Mouse (Mus musculus) heart, postnatal 10 days (tissue): Measurements from ENCODE around the gene Cmtm2a. TPM values are rescaled to one million over a fixed set of nuclear protein-coding genes. Genes with fewer than 3 reads are reported as not detected.
"Not testable (repeated sequence)": the region's sequence is repeated elsewhere in the genome, so short reads cannot be mapped to it uniquely, and the experiment has no call there.

Source experiments
- DNase-seq, 2 experiments: peaks; one replicate each; pipeline ENCODE4 v3.0.0; 2021
- intact Hi-C: fragments of 180-260 bp; cut with DNase I; formaldehyde crosslinking; loops from one replicate; pipeline ENCODE4 v1.15.1; 2025
- total RNA-seq, 2 experiments: library from RNA; stranded (reverse); gene quantifications; 2 replicates each; pipeline ENCODE4 v1.2.3; 2021

The Cmtm2a gene
- total RNA-seq: not detected

DNA sequence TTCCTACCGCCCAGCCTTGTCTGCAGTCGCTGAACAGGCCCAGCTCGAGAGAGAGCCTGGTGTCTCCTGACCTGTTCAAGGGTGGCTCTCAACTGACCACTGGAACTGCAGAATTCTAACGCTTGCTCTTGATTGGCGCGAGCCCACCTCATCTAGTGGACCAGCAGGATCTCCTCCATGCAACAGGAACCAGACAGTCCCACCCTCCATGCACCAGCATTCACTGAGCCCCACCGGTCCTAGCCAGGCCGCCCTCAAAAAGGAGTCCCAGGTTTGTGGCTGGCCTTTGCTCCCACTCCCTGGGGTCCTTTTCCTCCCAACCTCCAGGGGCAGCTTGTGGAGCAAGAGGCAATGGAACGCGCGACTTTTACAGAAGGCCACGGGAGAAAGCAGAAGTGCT lies at the start of gene Cmtm2a:
Gene Cmtm2a, minus strand, starts transcription at position 101 of the 400 bp plus-strand sequence.
- DNase-seq, intact Hi-C loops: not testable (repeated sequence)

- DNase-seq: no peak
- intact Hi-C loops: loop anchor here (5.0 kb wide), 4 partner anchors 170 to 240 kb away; partner anchors contain the start of genes Car7, Cdh5 and Nae1
Observed at GRCm38 (mm10) chr8:104342426-104342825, 49.4 kb upstream of the Cmtm2a start.

GRCm38 (mm10) chr8:104341678-104342077 lies 48.7 kb upstream of the Cmtm2a start:
- intact Hi-C loops: loop anchor here (2.0 to 5.0 kb wide), 5 partner anchors 91 to 239 kb away; partner anchors contain the start of genes Car7, Cdh5, Cklf and Nae1
- no peak for DNase-seq

DNA sequence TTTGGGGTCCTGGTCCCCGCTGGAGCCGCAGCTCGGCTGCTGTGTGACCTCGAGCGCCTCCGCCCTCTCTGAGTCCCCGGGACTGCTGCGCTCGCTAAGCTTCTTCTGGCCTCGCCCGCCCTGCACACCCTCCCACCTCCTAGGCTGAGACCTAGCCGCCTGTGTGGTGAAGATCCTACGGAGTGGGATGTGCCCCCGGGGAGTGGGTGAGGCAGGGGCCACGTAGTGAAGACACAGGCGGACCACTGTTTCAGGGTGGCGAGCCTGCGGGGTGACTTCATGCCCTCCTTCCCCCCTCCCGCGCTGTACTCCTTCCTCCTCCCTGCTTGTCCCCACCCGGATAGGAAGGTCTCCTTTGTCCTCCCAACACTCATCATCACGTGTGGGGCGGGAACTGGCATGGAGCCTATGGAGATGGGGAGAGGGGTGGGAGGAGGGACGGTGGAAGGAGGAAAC lies 48.2 kb upstream of the Cmtm2a start:
- intact Hi-C loops: loop anchor here (2.0 to 5.0 kb wide), 5 partner anchors 90 to 239 kb away; partner anchors contain the start of genes Car7, Cdh5, Cklf and Nae1
- peak; percentile 84 to 86 for DNase-seq

- DNase-seq: peak; percentile 85 to 87
- intact Hi-C loops: loop anchor here (2.0 to 5.0 kb wide), 5 partner anchors 90 to 238 kb away; partner anchors contain the start of genes Car7, Cdh5, Cklf and Nae1
Observed at GRCm38 (mm10) chr8:104340233-104341105, 47.5 kb upstream of the Cmtm2a start.

DNA sequence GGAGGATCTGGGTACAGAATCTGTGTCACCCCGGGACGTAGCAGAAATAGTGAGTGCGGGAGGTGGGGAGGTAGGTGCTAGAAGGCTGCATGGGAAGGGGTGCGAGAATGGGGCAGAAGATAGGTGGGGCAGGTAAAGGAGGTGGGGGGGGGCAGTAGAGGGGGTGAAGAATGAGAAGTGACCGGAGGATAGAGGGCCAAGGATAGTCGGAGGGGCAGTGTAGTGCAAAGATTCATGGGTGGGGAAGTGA lies 46.9 kb upstream of the Cmtm2a start:
- no peak for DNase-seq
- intact Hi-C loops: loop anchor here (2.0 to 5.0 kb wide), 5 partner anchors 89 to 238 kb away; partner anchors contain the start of genes Car7, Cdh5, Cklf and Nae1

- peak; percentile 62 to 65 for DNase-seq
- intact Hi-C loops: no loop called here
Observed at GRCm38 (mm10) chr8:104339229-104339982, 46.4 kb upstream of the Cmtm2a start, which contains the start of gene Cmtm3. Cmtm3 (plus strand) TSS chr8:104339410.

DNA sequence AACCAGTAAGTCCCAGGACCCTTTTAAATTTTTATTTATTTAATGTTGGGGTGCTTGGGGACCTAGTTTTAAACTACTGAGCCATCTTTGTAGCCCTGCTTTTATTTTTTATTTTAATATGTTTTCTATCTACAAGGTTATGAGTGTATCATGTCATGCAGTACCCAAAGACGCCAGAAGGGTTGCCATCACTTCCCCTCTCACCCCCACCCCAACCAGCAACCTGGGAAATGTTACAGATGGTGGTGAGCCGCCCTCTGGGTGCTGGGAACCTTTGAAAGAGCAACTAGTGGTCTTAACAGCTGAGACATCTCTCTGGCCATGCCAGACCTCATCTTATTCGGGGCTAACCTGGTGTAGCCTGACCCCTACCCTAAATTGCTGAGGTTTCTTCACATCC lies 44.9 kb upstream of the Cmtm2a start:
- peak in 1 of 2 experiments; percentile 6 for DNase-seq
- intact Hi-C loops: no loop called here

DNA sequence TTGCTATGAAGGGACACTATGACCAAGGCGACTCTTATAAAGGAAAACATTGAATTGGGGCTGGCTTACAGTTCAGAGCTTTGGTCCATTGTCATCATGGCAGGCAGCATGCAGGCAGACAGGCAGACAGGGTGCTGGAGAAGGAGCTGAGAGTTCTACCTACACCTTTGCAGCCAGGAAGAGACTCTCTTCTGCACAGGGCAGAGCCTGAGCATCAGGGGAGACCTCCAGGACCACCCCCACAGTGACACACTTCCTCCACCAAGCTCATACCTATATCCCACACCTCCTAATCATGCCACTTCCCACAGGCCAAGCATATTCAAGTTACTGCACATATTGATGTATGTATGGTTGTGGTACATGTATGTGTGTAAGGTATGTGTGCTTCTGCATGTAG lies 43.8 kb upstream of the Cmtm2a start:
- intact Hi-C loops: no loop called here
- no peak for DNase-seq

DNA sequence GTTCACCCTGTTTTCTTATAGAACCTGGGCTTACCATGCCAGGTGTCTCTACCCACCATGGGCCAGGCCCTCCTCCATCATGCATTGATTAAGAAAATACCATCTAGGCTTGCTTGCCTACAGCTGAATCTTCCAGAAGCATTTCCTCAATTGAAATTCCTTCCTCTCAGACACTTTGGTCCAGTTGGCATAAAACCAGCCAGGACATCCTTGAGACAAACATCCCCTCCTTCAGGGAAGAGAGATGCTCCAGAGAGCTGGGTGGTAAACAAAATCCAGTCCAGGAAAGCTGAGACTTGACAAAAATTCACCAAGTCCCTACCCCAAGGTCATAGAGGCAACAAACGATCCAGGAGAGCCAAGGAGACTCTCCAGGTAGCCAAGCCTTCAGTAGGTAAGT lies 41.2 kb upstream of the Cmtm2a start:
- intact Hi-C loops: no loop called here
- DNase-seq: no peak

DNA sequence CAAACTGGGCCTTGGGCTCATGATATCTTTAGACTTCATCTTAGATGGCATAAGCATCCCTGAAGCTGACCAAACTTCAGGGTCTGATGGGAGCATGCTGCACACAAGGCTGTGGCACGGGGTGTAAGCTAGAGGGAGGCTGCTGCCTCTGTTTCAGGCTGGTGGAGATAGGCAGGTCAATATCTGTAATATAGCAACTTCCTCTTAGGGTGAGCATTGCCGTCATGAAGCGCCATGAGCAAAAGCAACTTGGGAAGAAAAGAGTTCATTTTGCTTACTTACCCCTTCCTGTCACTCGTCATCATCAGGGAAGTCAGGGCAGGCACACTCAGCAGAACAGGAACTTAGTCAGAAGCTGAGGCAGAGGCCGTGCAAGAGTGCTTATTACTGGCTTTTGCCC lies 40.8 kb upstream of the Cmtm2a start:
- no peak for DNase-seq
- intact Hi-C loops: no loop called here

- no peak for DNase-seq
- intact Hi-C loops: no loop called here
Observed at GRCm38 (mm10) chr8:104332665-104333631, 40.0 kb upstream of the Cmtm2a start.

DNA sequence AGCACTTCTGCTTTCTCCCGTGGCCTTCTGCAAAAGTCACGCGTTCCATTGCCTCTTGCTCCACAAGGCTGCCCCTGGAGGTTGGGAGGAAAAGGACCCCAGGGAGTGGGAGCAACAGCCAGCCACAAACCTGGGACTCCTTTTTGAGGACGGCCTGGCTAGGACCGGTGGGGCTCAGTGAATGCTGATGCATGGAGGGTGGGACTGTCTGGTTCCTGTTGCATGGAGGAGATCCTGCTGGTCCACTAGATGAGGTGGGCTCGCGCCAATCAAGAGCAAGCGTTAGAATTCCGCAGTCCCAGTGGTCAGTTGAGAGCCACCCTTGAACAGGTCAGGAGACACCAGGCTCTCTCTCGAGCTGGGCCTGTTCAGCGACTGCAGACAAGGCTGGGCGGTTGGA lies 28.9 kb upstream of the Cmtm2a start, which contains the start of gene Cmtm2b:
Gene Cmtm2b, plus strand, starts transcription at position 301 of the 400 bp plus-strand sequence.
- intact Hi-C loops, DNase-seq: not testable (repeated sequence)

- intact Hi-C loops, DNase-seq: not testable (repeated sequence)
Observed at GRCm38 (mm10) chr8:104321267-104321666, 28.3 kb upstream of the Cmtm2a start, which contains the start of gene Gm11020. Gm11020 (plus strand) TSS chr8:104321567.

GRCm38 (mm10) chr8:104313311-104313710 lies 20.3 kb upstream of the Cmtm2a start:
- intact Hi-C loops: no loop called here
- peak; percentile 41 to 47 for DNase-seq

- intact Hi-C loops: not testable (repeated sequence)
Observed at GRCm38 (mm10) chr8:104312023-104312422, 19.0 kb upstream of the Cmtm2a start.

DNA sequence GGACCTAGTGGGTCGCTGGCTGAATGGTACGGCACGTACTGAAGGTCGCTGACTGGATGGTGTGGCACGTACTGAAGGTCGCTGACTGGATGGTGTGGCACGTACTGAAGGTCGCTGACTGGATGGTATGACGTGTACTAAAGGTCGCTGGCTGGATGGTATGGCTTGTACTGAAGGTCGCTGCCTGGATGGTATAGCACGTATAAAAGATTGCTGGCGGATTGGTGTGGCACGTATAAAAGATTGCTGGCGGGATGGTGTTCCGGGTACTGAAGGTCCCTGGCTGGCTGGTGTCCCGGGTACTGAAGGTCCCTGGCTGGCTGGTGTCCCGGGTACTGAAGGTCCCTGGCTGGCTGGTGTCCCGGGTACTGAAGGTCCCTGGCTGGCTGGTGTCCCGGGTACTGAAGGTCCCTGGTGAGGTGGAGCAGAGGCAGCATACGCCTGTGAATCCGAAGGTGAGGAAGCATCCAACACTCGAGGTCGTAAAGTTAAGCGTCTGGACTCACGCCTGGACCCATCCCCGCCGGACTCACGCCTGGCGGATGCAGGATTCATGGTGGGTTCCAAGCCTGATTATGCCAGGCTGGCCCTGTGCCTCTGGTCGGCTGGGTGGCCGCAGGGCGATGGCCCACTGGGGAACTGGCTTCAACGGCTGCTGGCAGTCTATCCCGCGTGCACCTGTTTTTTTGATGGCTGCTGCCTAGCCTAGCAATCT lies 16.6 kb upstream of the Cmtm2a start, which contains the start of the genes Gm45711 and Cmtm1:
Gene Gm45711, minus strand, starts transcription at position 641 of the 715 bp plus-strand sequence.
Gene Cmtm1, minus strand, starts transcription at position 705 of the 715 bp plus-strand sequence.
- intact Hi-C loops: not testable (repeated sequence)
- peak; percentile 34 to 47 for DNase-seq

More at GRCm38 (mm10) chr8:104312023-104312422, 19.0 kb upstream of the Cmtm2a start:
- DNase-seq: not testable (repeated sequence)

DNA sequence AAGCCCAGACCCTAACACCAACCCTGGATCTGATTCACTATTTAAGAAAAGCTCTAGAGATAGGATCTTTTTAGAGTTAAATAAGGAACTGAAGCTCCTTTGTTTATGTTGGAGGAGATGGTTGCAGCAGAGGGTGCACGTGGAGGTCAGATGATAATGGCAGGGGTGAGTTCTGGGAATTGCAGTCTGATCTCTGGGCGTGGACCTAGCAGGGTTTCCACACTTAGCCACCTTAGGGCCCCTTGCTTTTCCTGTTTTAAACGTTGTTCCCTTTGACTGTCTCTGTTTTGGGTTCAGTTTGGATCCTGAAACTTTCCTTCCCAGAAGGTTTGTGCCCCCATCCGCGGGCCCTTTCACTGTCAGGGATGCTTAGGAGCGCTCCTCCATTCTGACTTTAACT lies 15.4 kb upstream of the Cmtm2a start:
- DNase-seq, intact Hi-C loops: not testable (repeated sequence)

- DNase-seq: no peak
- intact Hi-C loops: no loop called here
Observed at GRCm38 (mm10) chr8:104304962-104305361, 12.0 kb upstream of the Cmtm2a start.
